Mouse (Mus musculus): Measurements from ENCODE around the gene Upb1. TPM values are rescaled to one million over a fixed set of nuclear protein-coding genes. Genes with fewer than 3 reads are reported as not detected.

Upb1 gene
- polyA plus RNA-seq, 1 experiment: 3.2 TPM

DNA sequence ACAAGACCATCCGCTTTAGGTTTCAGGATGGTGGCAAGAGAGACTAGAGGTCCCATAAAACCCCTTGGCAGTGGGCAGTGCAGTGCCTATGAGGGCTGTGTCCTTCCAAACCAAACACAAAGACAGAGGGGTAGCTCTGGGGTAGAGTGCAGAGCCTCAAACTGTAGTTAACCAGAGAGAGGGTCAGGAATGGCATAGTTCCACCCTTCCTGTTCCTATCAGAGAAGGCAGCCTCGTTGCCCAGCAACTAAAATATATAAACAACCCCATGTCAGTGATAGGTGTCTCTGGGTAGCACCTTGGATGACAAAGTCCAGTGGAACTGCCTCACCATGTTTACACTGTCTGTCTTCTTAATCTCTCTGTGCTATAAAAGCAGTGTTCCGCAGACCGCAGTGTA is 40.9 kb downstream of the Upb1 start:
- 78% methylated on average over 4 of the region's 4 CpGs for WGBS
- TF ChIP-seq CTCF (IDR thresholded peaks at IDR 0.05; ENCODE audit: control insufficient read depth, insufficient read depth, low read length): no peak
- no peak for TF ChIP-seq POLR2A (IDR thresholded peaks at IDR 0.05; ENCODE audit: borderline replicate concordance, control insufficient read depth, low read depth, low read length)
- Histone ChIP-seq H3K4me1 (ENCODE audit: control insufficient read depth, insufficient read depth, low read length) (peaks cover 1% of the 10 kb centered on the region; the same call in 1 of the 2 replicates), H3K27ac (ENCODE audit: control insufficient read depth, insufficient read depth, low read depth, low read length, poor library complexity) (no peak overlapping the region), H3K4me3 (replicated peaks; ENCODE audit: control insufficient read depth, low read depth, low read length) (no peak overlapping the region)

- H3K4me3 ChIP-seq (replicated peaks; ENCODE audit: control insufficient read depth, low read depth, low read length): no peak overlapping the region
- H3K4me1 ChIP-seq (ENCODE audit: control insufficient read depth, insufficient read depth, low read length): peaks cover 1% of the 10 kb centered on the region; the same call in 1 of the 2 replicates
- TF ChIP-seq CTCF (IDR thresholded peaks at IDR 0.05; ENCODE audit: control insufficient read depth, insufficient read depth, low read length) (no peak), POLR2A (IDR thresholded peaks at IDR 0.05; ENCODE audit: borderline replicate concordance, control insufficient read depth, low read depth, low read length) (no peak)
- WGBS: 71% methylated on average over 4 of the region's 4 CpGs
- no peak overlapping the region for H3K27ac ChIP-seq (ENCODE audit: control insufficient read depth, insufficient read depth, low read depth, low read length, poor library complexity)
Observed at GRCm38 (mm10) chr10:75443017-75443416, 42.1 kb downstream of the Upb1 start.

- no peak overlapping the region for H3K4me3 ChIP-seq (replicated peaks; ENCODE audit: control insufficient read depth, low read depth, low read length)
- 78% methylated on average over 19 of the region's 19 CpGs for WGBS
- H3K27ac ChIP-seq (ENCODE audit: control insufficient read depth, insufficient read depth, low read depth, low read length, poor library complexity): no peak overlapping the region
- H3K4me1 ChIP-seq (ENCODE audit: control insufficient read depth, insufficient read depth, low read length): peaks cover 4% of the 10 kb centered on the region
- no peak for TF ChIP-seq POLR2A (IDR thresholded peaks at IDR 0.05; ENCODE audit: borderline replicate concordance, control insufficient read depth, low read depth, low read length)
- no peak for TF ChIP-seq CTCF (IDR thresholded peaks at IDR 0.05; ENCODE audit: control insufficient read depth, insufficient read depth, low read length)
Observed at GRCm38 (mm10) chr10:75444111-75444826, 43.4 kb downstream of the Upb1 start.

- Histone ChIP-seq H3K27ac (ENCODE audit: control insufficient read depth, insufficient read depth, low read depth, low read length, poor library complexity) (no peak overlapping the region), H3K4me3 (replicated peaks; ENCODE audit: control insufficient read depth, low read depth, low read length) (no peak overlapping the region), H3K4me1 (ENCODE audit: control insufficient read depth, insufficient read depth, low read length) (peaks cover 4% of the 10 kb centered on the region)
- 74% methylated on average over 8 of the region's 8 CpGs for WGBS
- TF ChIP-seq POLR2A (IDR thresholded peaks at IDR 0.05; ENCODE audit: borderline replicate concordance, control insufficient read depth, low read depth, low read length) (no peak), CTCF (IDR thresholded peaks at IDR 0.05; ENCODE audit: control insufficient read depth, insufficient read depth, low read length) (no peak)
Observed at GRCm38 (mm10) chr10:75445030-75445429, 44.1 kb downstream of the Upb1 start.

GRCm38 (mm10) chr10:75446501-75447083 is 45.7 kb downstream of the Upb1 start:
- H3K4me1 ChIP-seq (ENCODE audit: control insufficient read depth, insufficient read depth, low read length): peaks cover 4% of the 10 kb centered on the region
- WGBS: 42% methylated on average over 13 of the region's 13 CpGs
- TF ChIP-seq POLR2A (IDR thresholded peaks at IDR 0.05; ENCODE audit: borderline replicate concordance, control insufficient read depth, low read depth, low read length) (no peak), CTCF (IDR thresholded peaks at IDR 0.05; ENCODE audit: control insufficient read depth, insufficient read depth, low read length) (no peak)
- no peak overlapping the region for H3K27ac ChIP-seq (ENCODE audit: control insufficient read depth, insufficient read depth, low read depth, low read length, poor library complexity)
- H3K4me3 ChIP-seq (replicated peaks; ENCODE audit: control insufficient read depth, low read depth, low read length): no peak overlapping the region

DNA sequence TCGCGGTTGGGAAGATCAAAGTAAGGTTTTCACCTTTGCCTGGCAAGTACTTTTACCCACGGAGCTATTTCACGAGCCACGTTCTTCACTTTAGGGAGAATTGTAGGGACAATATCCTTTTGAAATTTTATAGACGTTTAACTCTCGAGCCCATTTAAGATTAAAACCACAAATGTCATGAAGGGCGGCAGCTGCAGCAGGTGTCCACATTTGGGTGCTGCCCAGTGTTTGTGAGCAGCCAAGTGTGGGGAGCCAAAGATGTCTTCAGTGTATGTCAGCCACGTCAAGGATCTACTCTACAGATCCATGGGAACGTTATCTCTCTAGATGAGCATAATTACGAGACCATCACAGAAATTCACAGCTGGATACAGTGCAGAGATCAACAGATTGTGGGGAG is 46.6 kb downstream of the Upb1 start:
- peaks cover 4% of the 10 kb centered on the region for H3K4me1 ChIP-seq (ENCODE audit: control insufficient read depth, insufficient read depth, low read length)
- TF ChIP-seq CTCF (IDR thresholded peaks at IDR 0.05; ENCODE audit: control insufficient read depth, insufficient read depth, low read length): no peak
- no peak for TF ChIP-seq POLR2A (IDR thresholded peaks at IDR 0.05; ENCODE audit: borderline replicate concordance, control insufficient read depth, low read depth, low read length)
- WGBS: 62% methylated on average over 11 of the region's 11 CpGs
- H3K4me3 ChIP-seq (replicated peaks; ENCODE audit: control insufficient read depth, low read depth, low read length): no peak overlapping the region
- no peak overlapping the region for H3K27ac ChIP-seq (ENCODE audit: control insufficient read depth, insufficient read depth, low read depth, low read length, poor library complexity)

- peaks cover 4% of the 10 kb centered on the region for H3K4me1 ChIP-seq (ENCODE audit: control insufficient read depth, insufficient read depth, low read length)
- H3K4me3 ChIP-seq (replicated peaks; ENCODE audit: control insufficient read depth, low read depth, low read length): no peak overlapping the region
- no peak overlapping the region for H3K27ac ChIP-seq (ENCODE audit: control insufficient read depth, insufficient read depth, low read depth, low read length, poor library complexity)
- 73% methylated on average over 6 of the region's 6 CpGs for WGBS
- TF ChIP-seq POLR2A (IDR thresholded peaks at IDR 0.05; ENCODE audit: borderline replicate concordance, control insufficient read depth, low read depth, low read length) (no peak), CTCF (IDR thresholded peaks at IDR 0.05; ENCODE audit: control insufficient read depth, insufficient read depth, low read length) (no peak)
Observed at GRCm38 (mm10) chr10:75448806-75449420, 48.0 kb downstream of the Upb1 start.

DNA sequence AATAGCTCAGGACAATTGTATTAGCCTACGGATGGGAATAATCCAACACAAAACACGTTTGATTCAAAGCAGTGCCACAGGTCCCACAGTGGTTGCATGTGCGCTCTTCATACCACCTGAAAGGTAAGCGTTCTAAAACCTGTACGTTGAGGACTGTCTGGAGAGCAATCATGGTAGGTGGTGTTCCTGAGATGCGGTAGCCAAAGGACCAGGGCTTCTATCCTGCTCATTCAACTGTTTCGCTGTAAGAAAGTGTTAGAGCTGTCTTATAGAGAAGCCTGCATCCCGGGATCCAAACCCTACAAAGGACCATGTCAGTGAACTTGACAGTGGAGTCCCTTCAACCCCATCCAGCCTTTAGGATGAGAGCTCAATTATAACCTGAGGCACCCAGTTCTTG is 49.4 kb downstream of the Upb1 start:
- Histone ChIP-seq H3K27ac (ENCODE audit: control insufficient read depth, insufficient read depth, low read depth, low read length, poor library complexity) (no peak overlapping the region), H3K4me3 (replicated peaks; ENCODE audit: control insufficient read depth, low read depth, low read length) (no peak overlapping the region), H3K4me1 (ENCODE audit: control insufficient read depth, insufficient read depth, low read length) (peaks cover 2% of the 10 kb centered on the region)
- TF ChIP-seq POLR2A (IDR thresholded peaks at IDR 0.05; ENCODE audit: borderline replicate concordance, control insufficient read depth, low read depth, low read length) (no peak), CTCF (IDR thresholded peaks at IDR 0.05; ENCODE audit: control insufficient read depth, insufficient read depth, low read length) (no peak)
- WGBS: 86% methylated on average over 8 of the region's 8 CpGs
